29 mouse cellular contexts compared by ENCODE assay signal in genomic region chr12:86271626-86272025, GRCm38 (mm10). TPM values are rescaled to one million over a fixed set of nuclear protein-coding genes. Genes with fewer than 3 reads are reported as not detected.
DNase-seq lines count a peak whose midpoint lies in the region; ATAC-seq and TF ChIP-seq lines count a peak whose summit lies in the region.
"Had no signal": no experiment of that assay in that cellular context is flagged by ENCODE, and none has a peak within 500 bp of the region (broad histone marks: within the 10 kb centered on the region; RNA-seq: fewer than 3 reads in every experiment).

No protein-coding gene starts in this region.

- peaks cover 10% of the 10 kb centered on the region for H3K4me1 ChIP-seq in forebrain, embryonic 12.5 days
- 0 out of 2 replicates have a peak, but pooled peaks cover 2% of the 10 kb centered on the region for H3K4me1 ChIP-seq in forebrain, embryonic 16.5 days (replicated peaks; ENCODE audit: control insufficient read depth, insufficient read depth, low read length)
- H3K4me1 ChIP-seq in hindbrain, embryonic 13.5 days (replicated peaks): peaks cover 20% of the 10 kb centered on the region
- H3K4me1 ChIP-seq in hindbrain, embryonic 10.5 days (replicated peaks): peaks cover 7% of the 10 kb centered on the region; the same call in 1 of the 2 replicates
- peaks cover 25% of the 10 kb centered on the region for H3K4me1 ChIP-seq in neural tube, embryonic 13.5 days (replicated peaks)
- peaks cover 21% of the 10 kb centered on the region for H3K4me1 ChIP-seq in olfactory bulb, adult 2 months (ENCODE audit: control insufficient read depth, insufficient read depth, low read length)
- H3K4me1 ChIP-seq: embryonic facial prominence, embryonic 15.5 days had no signal

- DNase-seq in hindbrain, embryonic 10.5 days (ENCODE audit: low spot score): no peak
- DNase-seq in neural tube, embryonic 10.5 days (ENCODE audit: extremely low spot score, low spot score): no peak
- DNase-seq in T-cell, adult 2 months (ENCODE audit: low spot score): no peak
- DNase-seq: adrenal gland, postnatal 10 days; cerebellum, adult 18-20 months; cerebellum, postnatal 10 days; gastrocnemius, postnatal 10 days; kidney, postnatal 14 days; liver; lung, adult 2 months; lung, postnatal 10 days; right cerebral cortex, postnatal 25 days; spleen, adult 18-20 months; thymus, adult 18-20 months; thymus, postnatal 25 days had no signal

- H3K27ac ChIP-seq in forebrain, embryonic 12.5 days: 0 out of 2 replicates have a peak overlapping the region, but pooled peaks have one; percentile 31
- H3K27ac ChIP-seq in forebrain, embryonic 16.5 days (ENCODE audit: low read length): no peak overlapping the region
- peak overlapping the region; percentile 75 for H3K27ac ChIP-seq in hindbrain, embryonic 13.5 days
- no peak overlapping the region for H3K27ac ChIP-seq in hindbrain, embryonic 10.5 days
- peak overlapping the region; percentile 65 for H3K27ac ChIP-seq in neural tube, embryonic 13.5 days (replicated peaks)
- peak overlapping the region; percentile 27 for H3K27ac ChIP-seq in olfactory bulb, adult 2 months (ENCODE audit: insufficient read depth, low read depth, low read length)
- H3K27ac ChIP-seq: embryonic facial prominence, embryonic 15.5 days; heart, embryonic 10.5 days; heart, embryonic 15.5 days; liver, embryonic 14.5 days; macrophage; neural tube, embryonic 12.5 days; stomach, postnatal 0 days had no signal

- H3K4me3 ChIP-seq in forebrain, embryonic 12.5 days (replicated peaks): no peak overlapping the region
- H3K4me3 ChIP-seq in forebrain, embryonic 16.5 days (replicated peaks; ENCODE audit: low read length): no peak overlapping the region
- no peak overlapping the region for H3K4me3 ChIP-seq in hindbrain, embryonic 13.5 days
- H3K4me3 ChIP-seq in hindbrain, embryonic 10.5 days: no peak overlapping the region
- H3K4me3 ChIP-seq in neural tube, embryonic 13.5 days: no peak overlapping the region
- no peak overlapping the region for H3K4me3 ChIP-seq in olfactory bulb, adult 2 months (ENCODE audit: insufficient read depth, low read depth, low read length)
- H3K4me3 ChIP-seq: embryonic facial prominence, embryonic 15.5 days; heart, embryonic 10.5 days; heart, embryonic 15.5 days; neural tube, embryonic 12.5 days had no signal

- no peaks in the 10 kb centered on the region for H3K27me3 ChIP-seq in forebrain, embryonic 12.5 days
- no peaks in the 10 kb centered on the region for H3K27me3 ChIP-seq in forebrain, embryonic 16.5 days (replicated peaks; ENCODE audit: control insufficient read depth, insufficient read depth, low read length)
- no peaks in the 10 kb centered on the region for H3K27me3 ChIP-seq in hindbrain, embryonic 13.5 days
- no peaks in the 10 kb centered on the region for H3K27me3 ChIP-seq in hindbrain, embryonic 10.5 days (ENCODE audit: insufficient read depth, poor library complexity, severe bottlenecking)
- H3K27me3 ChIP-seq in neural tube, embryonic 13.5 days: no peaks in the 10 kb centered on the region; the same call in 1 of the 2 replicates
- H3K27me3 ChIP-seq: embryonic facial prominence, embryonic 15.5 days; heart, embryonic 15.5 days; neural tube, embryonic 12.5 days had no signal

- no peak for TF ChIP-seq POLR2A in olfactory bulb, adult 2 months (IDR thresholded peaks at IDR 0.05; ENCODE audit: insufficient read depth, low read depth, low read length)

- H3K9ac ChIP-seq in forebrain, embryonic 12.5 days: no peak overlapping the region
- no peak overlapping the region for H3K9ac ChIP-seq in forebrain, embryonic 16.5 days (replicated peaks; ENCODE audit: low read depth, low read length)
- no peak overlapping the region for H3K9ac ChIP-seq in hindbrain, embryonic 13.5 days
- no peak overlapping the region for H3K9ac ChIP-seq in neural tube, embryonic 13.5 days
- H3K9ac ChIP-seq: embryonic facial prominence, embryonic 15.5 days; heart, embryonic 15.5 days; liver, embryonic 14.5 days; neural tube, embryonic 12.5 days had no signal

- ATAC-seq in forebrain, embryonic 12.5 days (ENCODE audit: low FRiP score): no peak
- ATAC-seq in forebrain, embryonic 16.5 days: no peak
- peak; percentile 21; the same call in 1 of the 2 replicates for ATAC-seq in hindbrain, embryonic 13.5 days (ENCODE audit: low FRiP score)
- peak; percentile 74 for ATAC-seq in neural tube, embryonic 13.5 days (ENCODE audit: low read depth)
- ATAC-seq: intestine, postnatal 0 days had no signal

- TF ChIP-seq CTCF in olfactory bulb, adult 2 months (IDR thresholded peaks at IDR 0.05; ENCODE audit: insufficient read depth, low read depth, low read length): no peak

- H3K4me2 ChIP-seq in forebrain, embryonic 12.5 days: no peak overlapping the region
- no peak overlapping the region for H3K4me2 ChIP-seq in forebrain, embryonic 16.5 days (ENCODE audit: low read length)
- H3K4me2 ChIP-seq in hindbrain, embryonic 13.5 days: no peak overlapping the region
- H3K4me2 ChIP-seq in neural tube, embryonic 13.5 days: peak overlapping the region; percentile 9; the same call in 1 of the 2 replicates
- H3K4me2 ChIP-seq: embryonic facial prominence, embryonic 15.5 days; heart, embryonic 15.5 days; neural tube, embryonic 12.5 days had no signal

- peaks cover 43% of the 10 kb centered on the region for H3K36me3 ChIP-seq in forebrain, embryonic 12.5 days (replicated peaks)
- peaks cover 7% of the 10 kb centered on the region for H3K36me3 ChIP-seq in forebrain, embryonic 16.5 days (ENCODE audit: control insufficient read depth, insufficient read depth)
- peaks cover 39% of the 10 kb centered on the region for H3K36me3 ChIP-seq in hindbrain, embryonic 13.5 days
- H3K36me3 ChIP-seq in hindbrain, embryonic 10.5 days: peaks cover 86% of the 10 kb centered on the region
- peaks cover 45% of the 10 kb centered on the region for H3K36me3 ChIP-seq in neural tube, embryonic 13.5 days

- 49% methylated on average over 9 of the region's 9 CpGs for WGBS in forebrain, embryonic 12.5 days
- 32% methylated on average over 9 of the region's 9 CpGs for WGBS in forebrain, embryonic 16.5 days
- 45% methylated on average over 9 of the region's 9 CpGs for WGBS in hindbrain, embryonic 13.5 days
- 72% methylated on average over 9 of the region's 9 CpGs for WGBS in hindbrain, embryonic 10.5 days
- WGBS in neural tube, embryonic 13.5 days: 30% methylated on average over 9 of the region's 9 CpGs
- 23% methylated on average over 9 of the region's 9 CpGs for WGBS in olfactory bulb, adult 2 months

- no peaks in the 10 kb centered on the region for H3K9me3 ChIP-seq in forebrain, embryonic 12.5 days
- H3K9me3 ChIP-seq in forebrain, embryonic 16.5 days (ENCODE audit: control insufficient read depth, low read length): no peaks in the 10 kb centered on the region
- no peaks in the 10 kb centered on the region for H3K9me3 ChIP-seq in hindbrain, embryonic 13.5 days
- no peaks in the 10 kb centered on the region for H3K9me3 ChIP-seq in hindbrain, embryonic 10.5 days
- H3K9me3 ChIP-seq in neural tube, embryonic 13.5 days: no peaks in the 10 kb centered on the region
- H3K9me3 ChIP-seq: embryonic facial prominence, embryonic 15.5 days; G1E; heart, embryonic 10.5 days; heart, embryonic 15.5 days; neural tube, embryonic 12.5 days had no signal

RNA-seq across cellular contexts. Expression of gene Gpatch2l, which starts 30.0 kb away (rescaled TPM):
- 21.8 and 24.3 TPM in 2 replicates for polyA plus RNA-seq in forebrain, embryonic 12.5 days (2016; fragmentation: Nextera tagmentation; extraction: Ambion mirVana)
- 35.5 and 35.6 TPM in 2 replicates for polyA plus RNA-seq in forebrain, embryonic 16.5 days (2015; fragmentation: Nextera tagmentation; extraction: Ambion mirVana)
- 26.2 and 27.6 TPM in 2 replicates for polyA plus RNA-seq in hindbrain, embryonic 13.5 days (2015; fragmentation: Nextera tagmentation; extraction: Ambion mirVana)
- 17.7 and 17.8 TPM in 2 replicates for polyA plus RNA-seq in hindbrain, embryonic 10.5 days (2016; fragmentation: Nextera tagmentation; extraction: Ambion mirVana)
- polyA plus RNA-seq in neural tube, embryonic 13.5 days (2015; fragmentation: Nextera tagmentation; extraction: Ambion mirVana): 22.3 and 25.9 TPM in 2 replicates
- polyA plus RNA-seq in olfactory bulb, adult 2 months (2012; ENCODE audit: insufficient read depth, insufficient read length, low replicate concordance, missing spikeins): not detected in 2 replicates

Comparison
In these comparisons a context has a peak if more than half of its experiments do, and no peak if none do; other contexts are left out.
1. H3K27ac ChIP-seq: peak in forebrain, embryonic 12.5 days (single experiment), hindbrain, embryonic 13.5 days (single experiment), neural tube, embryonic 13.5 days (single experiment) and olfactory bulb, adult 2 months (single experiment); none in forebrain, embryonic 16.5 days (single experiment) and hindbrain, embryonic 10.5 days (single experiment).
2. ATAC-seq: peak in hindbrain, embryonic 13.5 days (single experiment) and neural tube, embryonic 13.5 days (single experiment); none in forebrain, embryonic 12.5 days (single experiment) and forebrain, embryonic 16.5 days (single experiment).